Mouse (Mus musculus) G1E (cell line): ENCODE data around the gene Srp14.

ENCODE experiments used
- CTCF ChIP-seq: IDR thresholded peaks from 2 replicates; pipeline ENCODE4 v1.5.1; 2012; ENCODE audit warnings: low read depth, low read length, inconsistent platforms, mixed read lengths
- TAL1 ChIP-seq: conservative IDR thresholded peaks from 2 replicates; pipeline ENCODE4 v1.6.1; 2012; ENCODE audit warnings: low read depth, low read length, inconsistent platforms, mixed read lengths

GRCm38 (mm10) chr2:118491741-118492395 lies 12.4 kb upstream of the Srp14 start:
- no peak for TF ChIP-seq TAL1
- TF ChIP-seq CTCF = no peak
